Mouse (Mus musculus): ENCODE results near the gene Prpf19. TPM values are rescaled to one million over a fixed set of nuclear protein-coding genes. Genes with fewer than 3 reads are reported as not detected.

Gene Prpf19
- total RNA-seq, 4 experiments from 2014 or later, result 196 to 220 (median 207) TPM

- no peak for DNase-seq (ENCODE audit: low spot score in 2 of 2)
Observed at GRCm38 (mm10) chr19:10892201-10892600, 2.8 kb upstream of the Prpf19 start.

GRCm38 (mm10) chr19:10895708-10896107 is 677 bp downstream of the Prpf19 start:
- no peak for DNase-seq (ENCODE audit: low spot score in 2 of 2)

- DNase-seq (ENCODE audit: low spot score in 2 of 2), result no peak
Observed at GRCm38 (mm10) chr19:10896849-10897248, 1.8 kb downstream of the Prpf19 start.

GRCm38 (mm10) chr19:10897491-10897890 is 2.5 kb downstream of the Prpf19 start:
- no peak for DNase-seq (ENCODE audit: low spot score in 2 of 2)

- DNase-seq (ENCODE audit: low spot score in 2 of 2), result no peak
Observed at GRCm38 (mm10) chr19:10900315-10900714, 5.3 kb downstream of the Prpf19 start.

GRCm38 (mm10) chr19:10901046-10901445 is 6.0 kb downstream of the Prpf19 start:
- DNase-seq (ENCODE audit: low spot score in 2 of 2), result no peak

GRCm38 (mm10) chr19:10904512-10904911 is 9.5 kb downstream of the Prpf19 start:
- no peak for DNase-seq (ENCODE audit: low spot score in 2 of 2)

- DNase-seq (ENCODE audit: low spot score in 2 of 2), result peak in 1 of 2 experiments; percentile 79
Observed at GRCm38 (mm10) chr19:10904927-10905727, 10.1 kb downstream of the Prpf19 start.

GRCm38 (mm10) chr19:10905728-10906000 is 10.6 kb downstream of the Prpf19 start:
- DNase-seq (ENCODE audit: low spot score in 2 of 2), result no peak

GRCm38 (mm10) chr19:10907891-10908290 is 12.9 kb downstream of the Prpf19 start:
- peak in 1 of 2 experiments; percentile 37 for DNase-seq (ENCODE audit: low spot score in 2 of 2)

GRCm38 (mm10) chr19:10909087-10909721 is 14.2 kb downstream of the Prpf19 start:
- DNase-seq (ENCODE audit: low spot score in 2 of 2), result no peak

- no peak for DNase-seq (ENCODE audit: low spot score in 2 of 2)
Observed at GRCm38 (mm10) chr19:10914291-10914690, 19.3 kb downstream of the Prpf19 start.

- no peak for DNase-seq (ENCODE audit: low spot score in 2 of 2)
Observed at GRCm38 (mm10) chr19:10914870-10915269, 19.8 kb downstream of the Prpf19 start.

- no peak for DNase-seq (ENCODE audit: low spot score in 2 of 2)
Observed at GRCm38 (mm10) chr19:10916506-10916905, 21.5 kb downstream of the Prpf19 start.

- DNase-seq (ENCODE audit: low spot score in 2 of 2), result no peak
Observed at GRCm38 (mm10) chr19:10918321-10918991, 23.4 kb downstream of the Prpf19 start.

GRCm38 (mm10) chr19:10920532-10920931 is 25.5 kb downstream of the Prpf19 start, which contains the start of gene Zp1:
Gene Zp1 (minus strand): TSS chr19:10920632.
- no peak for DNase-seq (ENCODE audit: low spot score in 2 of 2)

GRCm38 (mm10) chr19:10921058-10921457 is 26.0 kb downstream of the Prpf19 start:
- no peak for DNase-seq (ENCODE audit: low spot score in 2 of 2)

GRCm38 (mm10) chr19:10924220-10924619 is 29.2 kb downstream of the Prpf19 start:
- no peak for DNase-seq (ENCODE audit: low spot score in 2 of 2)

GRCm38 (mm10) chr19:10926123-10926621 is 31.1 kb downstream of the Prpf19 start:
- no peak for DNase-seq (ENCODE audit: low spot score in 2 of 2)

GRCm38 (mm10) chr19:10926666-10927065 is 31.6 kb downstream of the Prpf19 start:
- no peak for DNase-seq (ENCODE audit: low spot score in 2 of 2)

- DNase-seq (ENCODE audit: low spot score in 2 of 2), result no peak
Observed at GRCm38 (mm10) chr19:10930641-10931040, 35.6 kb downstream of the Prpf19 start.

- DNase-seq (ENCODE audit: low spot score in 2 of 2), result no peak
Observed at GRCm38 (mm10) chr19:10935029-10935428, 40.0 kb downstream of the Prpf19 start.
